Mouse (Mus musculus) urinary bladder, postnatal 36 days (tissue): ENCODE results near the gene Hist1h2ba.

ENCODE experiments used
- DNase-seq, 2 experiments: peaks; one replicate each; pipeline ENCODE4 v3.0.0; 2022; ENCODE audit warnings: low spot score in 2 of 2, mixed read lengths in 1 of 2

Hist1h2ba gene

DNA sequence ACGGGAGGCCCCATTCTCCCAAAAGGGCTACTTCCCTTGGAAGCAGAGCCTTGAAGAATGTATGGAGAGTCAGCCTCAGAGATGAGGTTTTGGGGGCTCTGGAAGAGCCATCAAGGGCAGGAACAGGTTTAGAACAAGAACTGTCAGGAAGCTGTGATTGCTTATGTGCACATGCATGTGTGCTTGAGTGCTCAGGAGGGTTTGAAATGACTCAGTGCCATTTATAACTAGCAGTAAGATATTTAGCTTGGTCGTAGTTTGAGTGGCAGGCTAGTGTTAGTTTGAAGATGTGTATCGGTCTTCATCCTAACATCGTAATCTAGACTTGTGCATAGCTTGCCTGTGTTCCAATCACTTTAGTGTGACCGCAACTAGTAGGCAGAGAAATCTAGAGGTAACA, 27.1 kb downstream of the Hist1h2ba start:
- no peak for DNase-seq

DNA sequence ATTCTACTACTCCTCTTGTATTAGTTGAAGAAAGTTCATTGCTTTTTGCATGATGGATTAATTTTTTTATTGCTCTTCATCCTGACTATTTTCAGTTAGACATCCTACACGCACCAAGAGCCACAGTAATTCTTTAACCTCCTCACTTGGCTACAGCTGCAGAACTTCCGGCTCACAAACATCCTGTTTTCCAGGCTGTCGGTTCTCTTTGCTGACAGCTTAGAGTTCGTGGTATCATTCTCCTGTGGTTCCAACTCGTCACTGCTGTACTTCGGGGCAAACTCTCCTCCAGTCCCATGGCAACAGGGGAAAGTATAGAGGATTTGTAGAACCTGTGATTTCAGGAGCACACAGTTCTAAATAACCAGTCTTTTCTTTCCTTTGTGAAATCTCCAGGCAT, 35.7 kb downstream of the Hist1h2ba start:
- no peak for DNase-seq

DNA sequence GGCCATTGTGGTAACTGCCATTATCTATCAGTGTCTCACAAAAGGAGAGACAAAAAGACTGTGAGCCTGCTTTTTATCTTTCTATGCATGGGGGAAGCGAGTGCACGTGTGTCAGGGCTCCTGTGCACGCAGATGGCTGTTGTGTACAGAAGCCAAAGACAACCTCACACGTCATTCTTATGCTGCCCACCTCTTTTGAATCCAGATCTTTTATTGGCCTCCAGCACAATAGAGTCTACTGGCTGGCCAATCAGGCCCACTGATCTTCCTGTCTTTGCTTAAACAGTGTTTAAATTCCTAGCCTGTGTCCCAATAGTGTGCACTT, 40.7 kb downstream of the Hist1h2ba start:
- DNase-seq, result no peak

DNA sequence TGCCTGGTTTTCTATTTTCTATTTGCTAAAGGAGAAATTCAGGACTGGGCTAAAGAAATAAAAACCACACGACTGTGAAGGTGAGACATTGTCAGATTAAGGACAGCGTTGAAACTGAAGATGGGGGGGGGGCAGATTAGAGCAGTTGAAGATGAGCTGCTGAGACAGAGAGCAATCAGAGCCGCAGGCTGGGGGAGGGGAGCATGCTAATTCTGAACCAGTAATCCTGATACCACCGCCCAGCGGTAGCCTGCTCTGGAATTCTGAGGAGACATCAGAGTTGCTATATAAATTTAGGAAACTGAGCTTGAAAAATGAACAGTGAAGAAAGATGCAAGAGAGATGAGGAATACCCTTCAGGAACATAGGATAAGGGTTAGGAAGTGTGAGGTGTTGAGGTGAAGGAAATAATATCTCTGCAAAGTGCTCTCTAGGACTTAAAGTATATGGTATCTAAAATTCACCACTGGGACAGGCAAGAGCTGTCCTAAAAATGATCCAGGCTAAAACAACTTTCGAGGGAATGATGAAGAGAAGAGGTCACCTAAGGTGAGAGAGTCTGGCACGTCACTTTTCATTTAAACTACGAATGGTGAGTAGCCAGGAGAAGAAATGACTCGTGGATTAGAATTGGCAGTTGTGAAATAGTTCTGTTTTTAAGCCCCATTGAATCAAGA, 41.2 kb downstream of the Hist1h2ba start:
- no peak for DNase-seq

DNA sequence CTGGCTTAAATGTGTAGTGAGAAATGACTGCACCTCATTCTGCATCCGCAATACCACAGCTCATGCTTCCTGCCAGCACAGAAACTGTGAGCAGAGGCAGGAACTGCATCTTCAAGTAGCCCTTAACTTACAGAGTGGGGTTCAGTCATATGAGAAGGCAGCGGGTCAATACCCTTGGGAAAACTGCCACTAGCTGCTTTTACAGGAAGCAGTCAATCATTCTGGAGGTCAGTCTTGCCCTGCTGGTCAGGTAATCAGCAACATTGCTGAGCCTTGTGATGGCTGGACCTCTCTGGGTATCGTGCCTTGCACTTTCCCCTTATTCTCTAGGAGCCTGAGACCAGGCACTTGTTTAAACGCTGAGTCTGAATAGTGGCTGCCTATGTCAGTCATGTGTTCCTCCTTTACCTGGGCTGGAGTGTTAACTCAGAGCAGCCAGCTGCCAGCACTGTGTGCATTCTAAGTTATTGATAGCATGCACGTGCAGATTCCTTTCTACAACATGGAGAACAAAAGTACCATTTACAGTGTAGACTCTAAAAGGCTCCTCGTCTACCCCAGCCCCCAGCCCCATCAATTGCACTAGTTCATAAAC, 44.8 kb downstream of the Hist1h2ba start:
- DNase-seq, result no peak

DNA sequence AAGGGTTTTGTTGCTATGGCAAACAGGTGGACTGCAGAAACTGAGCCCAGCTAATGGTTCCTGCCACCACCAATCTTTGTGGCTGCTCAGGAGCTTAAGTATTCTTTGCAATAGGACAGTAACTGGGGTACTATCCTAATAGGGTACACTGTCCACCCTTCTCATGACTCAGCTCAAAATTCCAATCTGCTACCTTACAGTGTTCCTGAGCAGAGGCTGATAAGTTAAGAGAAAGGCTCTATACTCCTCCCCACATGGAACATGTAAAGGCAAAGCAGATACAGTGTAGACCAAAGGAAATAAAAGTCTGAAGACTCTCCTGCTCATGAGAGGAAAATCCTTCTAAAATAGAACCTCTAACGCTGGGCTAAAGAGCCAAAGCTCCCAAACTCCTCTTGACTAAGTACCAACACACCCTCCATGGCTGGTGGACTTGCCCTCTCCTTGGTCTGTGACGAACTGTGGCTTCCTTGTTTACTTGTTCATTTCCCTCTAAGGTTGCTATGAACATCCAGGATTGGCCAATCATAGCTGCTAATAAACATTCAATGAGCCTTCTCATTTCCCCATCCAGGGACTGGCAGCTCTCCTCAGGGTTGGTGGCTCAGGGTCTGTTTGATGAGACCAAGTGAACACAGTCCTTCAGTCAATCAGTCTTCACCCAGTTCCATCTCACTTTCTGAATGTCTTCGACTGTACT, 46.8 kb downstream of the Hist1h2ba start:
- DNase-seq, result no peak

DNA sequence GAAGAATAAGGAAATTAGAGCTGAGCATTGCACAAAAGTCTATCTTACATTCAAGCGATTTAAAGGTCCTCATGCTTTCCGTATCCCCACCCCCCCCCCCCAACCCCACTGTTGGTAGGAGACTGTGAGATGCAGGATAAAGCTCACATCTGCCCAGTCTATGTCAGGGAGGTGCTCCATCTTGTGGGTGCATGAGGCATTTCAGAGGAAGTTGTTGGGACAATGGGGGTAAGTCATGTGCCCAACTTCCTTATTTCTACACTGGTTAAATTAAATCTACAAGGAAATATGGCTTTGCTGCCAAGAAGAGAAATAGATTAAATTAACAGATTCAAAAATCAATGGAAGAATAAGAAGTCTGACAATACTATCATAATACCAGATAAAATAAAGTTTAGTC, 48.4 kb downstream of the Hist1h2ba start:
- no peak for DNase-seq
